Mouse (Mus musculus) left cerebral cortex, adult 2 months (tissue): ENCODE results near the gene Sh3bgrl2. TPM values are rescaled to one million over a fixed set of nuclear protein-coding genes. Genes with fewer than 3 reads are reported as not detected.

Experiments
- DNase-seq, 2 experiments: peaks; one replicate each; pipeline ENCODE4 v3.0.0; 2021 to 2022; ENCODE audit warnings: low spot score in 2 of 2, mixed read lengths in 1 of 2; ENCODE audit errors: extremely low spot score in 1 of 2
- H3K27ac ChIP-seq: fragments of 200-600 bp; 2 replicates; pipeline ENCODE4 v1.8.1; 2022
- H3K4me3 ChIP-seq: fragments of 200-600 bp; 2 replicates; pipeline ENCODE4 v1.8.1; 2022
- CTCF ChIP-seq: fragments of 200-600 bp; IDR thresholded peaks from 2 replicates; pipeline ENCODE4 v1.8.1; 2022; ENCODE audit warnings: antibody characterized with exemption, mild to moderate bottlenecking, moderate library complexity
- intact Hi-C: fragments of 180-260 bp; cut with DNase I; formaldehyde crosslinking; loops from one replicate; pipeline ENCODE4 v1.15.1; 2025
- total RNA-seq, 2 experiments: library from RNA; stranded (reverse); gene quantifications; 2 replicates each; pipeline ENCODE4 v1.2.3; 2021

Gene Sh3bgrl2
- total RNA-seq, 2 experiments from 2014 or later, result 30.7 to 36.1 TPM

- intact Hi-C loops, result no loop called here
- no peak for DNase-seq
- no peak overlapping the region for H3K27ac ChIP-seq
- no peak for TF ChIP-seq CTCF
- no peak overlapping the region for H3K4me3 ChIP-seq
Observed at GRCm38 (mm10) chr9:83563808-83564549, 15.9 kb downstream of the Sh3bgrl2 start.

GRCm38 (mm10) chr9:83564934-83565652 lies 17.0 kb downstream of the Sh3bgrl2 start:
- DNase-seq, result no peak
- no peak overlapping the region for H3K27ac ChIP-seq
- no peak overlapping the region for H3K4me3 ChIP-seq
- intact Hi-C loops, result no loop called here
- no peak for TF ChIP-seq CTCF

GRCm38 (mm10) chr9:83566141-83566540 lies 18.0 kb downstream of the Sh3bgrl2 start:
- DNase-seq, result no peak
- intact Hi-C loops, result no loop called here
- no peak for TF ChIP-seq CTCF

GRCm38 (mm10) chr9:83568125-83568524 lies 20.0 kb downstream of the Sh3bgrl2 start:
- DNase-seq, result no peak
- TF ChIP-seq CTCF, result no peak
- intact Hi-C loops, result no loop called here
- Histone ChIP-seq H3K4me3 (no peak overlapping the region), H3K27ac (no peak overlapping the region)

More at GRCm38 (mm10) chr9:83566141-83566540, 18.0 kb downstream of the Sh3bgrl2 start:
- Histone ChIP-seq H3K27ac (no peak overlapping the region), H3K4me3 (no peak overlapping the region)

GRCm38 (mm10) chr9:83568937-83569336 lies 20.8 kb downstream of the Sh3bgrl2 start:
- intact Hi-C loops, result no loop called here
- Histone ChIP-seq H3K27ac (no peak overlapping the region), H3K4me3 (no peak overlapping the region)
- TF ChIP-seq CTCF, result no peak
- no peak for DNase-seq

GRCm38 (mm10) chr9:83569898-83570297 lies 21.8 kb downstream of the Sh3bgrl2 start:
- intact Hi-C loops, result no loop called here
- Histone ChIP-seq H3K4me3 (no peak overlapping the region), H3K27ac (no peak overlapping the region)
- no peak for DNase-seq
- no peak for TF ChIP-seq CTCF

- Histone ChIP-seq H3K27ac (no peak overlapping the region), H3K4me3 (no peak overlapping the region)
- DNase-seq, result no peak
- no peak for TF ChIP-seq CTCF
- intact Hi-C loops, result no loop called here
Observed at GRCm38 (mm10) chr9:83571315-83571714, 23.2 kb downstream of the Sh3bgrl2 start.

GRCm38 (mm10) chr9:83572326-83572725 lies 24.2 kb downstream of the Sh3bgrl2 start:
- Histone ChIP-seq H3K4me3 (no peak overlapping the region), H3K27ac (no peak overlapping the region)
- no peak for TF ChIP-seq CTCF
- DNase-seq, result no peak
- intact Hi-C loops, result no loop called here

GRCm38 (mm10) chr9:83572870-83573269 lies 24.7 kb downstream of the Sh3bgrl2 start:
- no peak overlapping the region for H3K27ac ChIP-seq
- intact Hi-C loops, result no loop called here
- no peak overlapping the region for H3K4me3 ChIP-seq
- no peak for DNase-seq
- TF ChIP-seq CTCF, result no peak

GRCm38 (mm10) chr9:83573588-83573987 lies 25.5 kb downstream of the Sh3bgrl2 start:
- Histone ChIP-seq H3K4me3 (no peak overlapping the region), H3K27ac (no peak overlapping the region)
- intact Hi-C loops, result no loop called here
- TF ChIP-seq CTCF, result no peak
- no peak for DNase-seq

- no peak for DNase-seq
- no peak overlapping the region for H3K4me3 ChIP-seq
- intact Hi-C loops, result no loop called here
- H3K27ac ChIP-seq, result no peak overlapping the region
- TF ChIP-seq CTCF, result no peak
Observed at GRCm38 (mm10) chr9:83575403-83575802, 27.3 kb downstream of the Sh3bgrl2 start.

- intact Hi-C loops, result no loop called here
- no peak for TF ChIP-seq CTCF
- no peak overlapping the region for H3K27ac ChIP-seq
Observed at GRCm38 (mm10) chr9:83576018-83576688, 28.0 kb downstream of the Sh3bgrl2 start.

More at GRCm38 (mm10) chr9:83576018-83576688, 28.0 kb downstream of the Sh3bgrl2 start:
- no peak for DNase-seq
- H3K4me3 ChIP-seq, result no peak overlapping the region
